ENCODE assay signal across 30 mouse cellular contexts in the genomic region with DNA sequence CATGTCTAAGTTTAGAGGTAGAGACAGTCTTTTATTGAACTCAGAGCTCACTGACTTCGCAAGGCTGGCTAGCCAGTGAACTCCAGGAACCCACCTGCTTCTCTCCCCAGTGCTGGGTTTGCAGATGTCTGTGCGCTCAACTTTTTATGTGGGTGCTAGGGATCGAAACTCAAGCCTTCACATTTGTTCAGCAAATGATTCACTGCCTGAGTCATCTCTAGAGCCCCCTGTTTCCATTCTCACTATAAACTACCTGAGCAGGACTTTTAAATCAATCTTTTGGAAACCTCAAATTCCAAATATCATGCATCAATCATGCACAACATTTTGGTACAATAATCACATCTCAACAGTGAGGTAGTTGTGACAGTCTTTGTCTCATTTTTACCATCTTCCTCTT. TPM values are rescaled to one million over a fixed set of nuclear protein-coding genes. Genes with fewer than 3 reads are reported as not detected.
DNase-seq lines count a peak whose midpoint lies in the region; ATAC-seq and TF ChIP-seq lines count a peak whose summit lies in the region.
"Had no signal": no experiment of that assay in that cellular context is flagged by ENCODE, and none has a peak within 500 bp of the region (broad histone marks: within the 10 kb centered on the region; RNA-seq: fewer than 3 reads in every experiment).

No protein-coding gene starts in this region.

- no peak overlapping the region for H3K4me3 ChIP-seq in heart, embryonic 12.5 days
- H3K4me3 ChIP-seq in heart, embryonic 15.5 days: no peak overlapping the region
- H3K4me3 ChIP-seq in CH12.LX (replicated peaks in 1 of 3; ENCODE audit: low read depth in 2 of 3, low read length in 2 of 3, poor library complexity in 1 of 3): no peak overlapping the region
- H3K4me3 ChIP-seq in hindbrain, embryonic 10.5 days: no peak overlapping the region
- H3K4me3 ChIP-seq: embryonic facial prominence, embryonic 10.5 days; embryonic facial prominence, embryonic 13.5 days; erythroblast, embryonic 14.5 days; forebrain, embryonic 10.5 days; forebrain, embryonic 13.5 days; hindbrain, embryonic 13.5 days had no signal

- TF ChIP-seq EP300 in CH12.LX (IDR thresholded peaks at IDR 0.05; ENCODE audit: low read length): peak; percentile 82

- no peak for TF ChIP-seq RAD21 in CH12.LX (IDR thresholded peaks at IDR 0.05; ENCODE audit: low read depth, low read length)

- in situ Hi-C loops in CH12.LX (cut with MboI; ENCODE audit: low pct_ligation_motif_present, low pct_unique_long_range_greater_than_20kb, low sequenced_read_pairs): loop anchor here (25.0 kb wide), 1 partner anchor 480 kb away; no protein-coding TSS in a partner anchor

- TF ChIP-seq POLR2A in CH12.LX (IDR thresholded peaks at IDR 0.05; ENCODE audit: low read depth, low read length): no peak

- dilution Hi-C loops in CH12.LX (cut with MboI; ENCODE audit: extremely low pct_ligation_motif_present, extremely low pct_unique_long_range_greater_than_20kb, low sequenced_read_pairs): no loop called here

- no peak for DNase-seq in heart, adult 18-20 months
- no peak for DNase-seq in heart, postnatal 10 days
- peak; percentile 10 for DNase-seq in CD4-positive helper T cell, adult 2 months (ENCODE audit: low read depth, low spot score)
- DNase-seq in CH12.LX (ENCODE audit: extremely low read depth): no peak
- no peak for DNase-seq in hindbrain, embryonic 10.5 days (ENCODE audit: low spot score)
- DNase-seq in neural tube, embryonic 10.5 days (ENCODE audit: extremely low spot score, low spot score): no peak
- DNase-seq: adrenal gland, postnatal 10 days; adrenal gland, postnatal 36 days; cerebellum, adult 11 months; cerebellum, adult 2 months; cerebellum, postnatal 10 days; cerebellum, postnatal 36 days; embryo, embryonic 11 days; gastrocnemius, postnatal 14 days; kidney, adult 18-20 months; kidney, adult 9 months had no signal

- intact Hi-C loops in heart, postnatal 10 days (cut with DNase I): no loop called here

- H3K27me3 ChIP-seq in heart, embryonic 12.5 days (replicated peaks): no peaks in the 10 kb centered on the region
- H3K27me3 ChIP-seq in heart, embryonic 15.5 days: no peaks in the 10 kb centered on the region
- no peaks in the 10 kb centered on the region for H3K27me3 ChIP-seq in CH12.LX (replicated peaks)
- peaks cover 18% of the 10 kb centered on the region for H3K27me3 ChIP-seq in hindbrain, embryonic 10.5 days (ENCODE audit: insufficient read depth, poor library complexity, severe bottlenecking)
- H3K27me3 ChIP-seq: hindbrain, embryonic 13.5 days; Patski had no signal

- 82% methylated on average over 3 of the region's 3 CpGs for WGBS in heart, embryonic 12.5 days
- WGBS in heart, embryonic 15.5 days: 73% methylated on average over 3 of the region's 3 CpGs
- 93% methylated on average over 3 of the region's 3 CpGs for WGBS in hindbrain, embryonic 10.5 days

- H3K4me2 ChIP-seq in heart, embryonic 12.5 days: 0 out of 2 replicates have a peak overlapping the region, but pooled peaks have one; percentile 2
- H3K4me2 ChIP-seq in heart, embryonic 15.5 days: no peak overlapping the region
- no peak overlapping the region for H3K4me2 ChIP-seq in CH12.LX (ENCODE audit: insufficient read depth, low read depth, poor library complexity, severe bottlenecking)
- H3K4me2 ChIP-seq: embryonic facial prominence, embryonic 13.5 days; forebrain, embryonic 13.5 days; hindbrain, embryonic 13.5 days had no signal

- H3K9me3 ChIP-seq in heart, embryonic 12.5 days (replicated peaks): no peaks in the 10 kb centered on the region
- no peaks in the 10 kb centered on the region for H3K9me3 ChIP-seq in heart, embryonic 15.5 days (replicated peaks)
- H3K9me3 ChIP-seq in CH12.LX (replicated peaks; ENCODE audit: low read length): no peaks in the 10 kb centered on the region
- no peaks in the 10 kb centered on the region for H3K9me3 ChIP-seq in hindbrain, embryonic 10.5 days
- H3K9me3 ChIP-seq: embryonic facial prominence, embryonic 10.5 days; embryonic facial prominence, embryonic 13.5 days; forebrain, embryonic 10.5 days; forebrain, embryonic 13.5 days; G1E; hindbrain, embryonic 13.5 days had no signal

- no peak for ATAC-seq in heart, embryonic 12.5 days (ENCODE audit: insufficient number of reproducible peaks, low FRiP score)
- ATAC-seq in heart, embryonic 15.5 days (replicated peaks; ENCODE audit: insufficient number of reproducible peaks, insufficient read depth, low FRiP score, low read depth): no peak
- ATAC-seq: forebrain, embryonic 13.5 days; forebrain, embryonic 16.5 days; hindbrain, embryonic 16.5 days; inflammation-experienced regulatory T-cells, adult 6 months; intestine, embryonic 16.5 days; Patski had no signal

- peaks cover 22% of the 10 kb centered on the region for H3K36me3 ChIP-seq in heart, embryonic 12.5 days
- peaks cover 16% of the 10 kb centered on the region; the same call in 1 of the 2 replicates for H3K36me3 ChIP-seq in heart, embryonic 15.5 days
- H3K36me3 ChIP-seq in CH12.LX (replicated peaks in 1 of 2; ENCODE audit: control insufficient read depth in 1 of 2, insufficient read depth in 1 of 2, low read length in 1 of 2): no peaks in the 10 kb centered on the region
- H3K36me3 ChIP-seq in hindbrain, embryonic 10.5 days: no peaks in the 10 kb centered on the region
- H3K36me3 ChIP-seq: embryonic facial prominence, embryonic 10.5 days; embryonic facial prominence, embryonic 13.5 days; forebrain, embryonic 10.5 days; G1E; hindbrain, embryonic 13.5 days had no signal

- TF ChIP-seq CTCF in CH12.LX (conservative IDR thresholded peaks at IDR 0.05 in 1 of 2, IDR thresholded peaks at IDR 0.05 in 1 of 2; ENCODE audit: low read depth in 2 of 2, low read length in 2 of 2): no peak

- H3K4me1 ChIP-seq in heart, embryonic 12.5 days (replicated peaks): peaks cover 39% of the 10 kb centered on the region
- peaks cover 34% of the 10 kb centered on the region for H3K4me1 ChIP-seq in heart, embryonic 15.5 days (replicated peaks)
- peaks cover 0 to 2% of the 10 kb centered on the region in 2 experiments; a peak in 1 of 4 replicates for H3K4me1 ChIP-seq in CH12.LX (ENCODE audit: control insufficient read depth in 1 of 2, insufficient read depth in 2 of 2)
- peaks cover 14% of the 10 kb centered on the region for H3K4me1 ChIP-seq in hindbrain, embryonic 10.5 days (replicated peaks)
- H3K4me1 ChIP-seq: forebrain, embryonic 13.5 days had no signal

- H3K79me2 ChIP-seq in CH12.LX (replicated peaks; ENCODE audit: control insufficient read depth, extremely low read depth, insufficient read depth, poor library complexity, severe bottlenecking): no peaks in the 10 kb centered on the region

- 0 out of 2 replicates have a peak overlapping the region, but pooled peaks have one; percentile 23 for H3K9ac ChIP-seq in heart, embryonic 12.5 days
- H3K9ac ChIP-seq in heart, embryonic 15.5 days: no peak overlapping the region
- no peak overlapping the region for H3K9ac ChIP-seq in CH12.LX (ENCODE audit: insufficient read depth, low read depth)
- H3K9ac ChIP-seq: embryonic facial prominence, embryonic 13.5 days; forebrain, embryonic 13.5 days; hindbrain, embryonic 13.5 days had no signal

- H3K27ac ChIP-seq in heart, embryonic 12.5 days (ENCODE audit: poor library complexity, severe bottlenecking): peak overlapping the region; percentile 34; the same call in 1 of the 2 replicates
- peak overlapping the region; percentile 30; the same call in 1 of the 2 replicates for H3K27ac ChIP-seq in heart, embryonic 15.5 days
- no peak overlapping the region for H3K27ac ChIP-seq in CH12.LX (ENCODE audit: insufficient read depth, low read depth)
- H3K27ac ChIP-seq in hindbrain, embryonic 10.5 days: no peak overlapping the region
- H3K27ac ChIP-seq: embryonic facial prominence, embryonic 10.5 days; embryonic facial prominence, embryonic 13.5 days; forebrain, embryonic 10.5 days; forebrain, embryonic 13.5 days; hindbrain, embryonic 13.5 days had no signal

TF ChIP-seq in CH12.LX, 34 proteins besides CTCF, POLR2A, EP300 and RAD21:
- TF ChIP-seq JUN (IDR thresholded peaks at IDR 0.05; ENCODE audit: insufficient read depth, low read depth, low read length): peak; percentile 62
- no peak for TF ChIP-seq BHLHE40 (IDR thresholded peaks at IDR 0.05; ENCODE audit: low read depth, low read length)
- TF ChIP-seq JUND (conservative IDR thresholded peaks at IDR 0.05; ENCODE audit: low read depth, low read length): peak; percentile 62; the same call in 1 of the 2 replicates
- peak; percentile 73; the same call in 1 of the 2 replicates for TF ChIP-seq IRF4 (IDR thresholded peaks at IDR 0.05; ENCODE audit: low read depth, low read length)

RNA-seq across cellular contexts. Expression of a gene that starts 8.6 kb away (rescaled TPM):
- polyA plus RNA-seq in heart, embryonic 12.5 days (2016; fragmentation: Nextera tagmentation; extraction: Ambion mirVana): 226 and 246 TPM in 2 replicates
- 100 to 1,000 TPM; 321 to 331 TPM for total RNA-seq in heart, adult 18-20 months (2021)
- 196 and 326 TPM in 2 replicates for polyA plus RNA-seq in heart, embryonic 15.5 days (2015; fragmentation: Nextera tagmentation; extraction: Ambion mirVana)
- total RNA-seq in heart, postnatal 10 days (2021): 100 to 1,000 TPM; 284 to 289 TPM
- total RNA-seq in CH12.LX (2012; rRNA removed): 0.08 TPM in 2 replicates
- not detected in 2 replicates for total RNA-seq in CH12.LX (2014; rRNA removed)
- 0.17 and 0.67 TPM in 2 replicates for polyA plus RNA-seq in CH12.LX (2012; ENCODE audit: insufficient read length, low read depth)
- polyA plus RNA-seq in hindbrain, embryonic 10.5 days (2016; fragmentation: Nextera tagmentation; extraction: Ambion mirVana): 2.8 and 5.2 TPM in 2 replicates
- polyA plus RNA-seq: erythroblast, embryonic 14.5 days; G1E had no signal

RNA-seq across cellular contexts. Expression of a gene that starts 47.3 kb away (rescaled TPM):
- polyA plus RNA-seq in heart, embryonic 12.5 days (2016; fragmentation: Nextera tagmentation; extraction: Ambion mirVana): 142 and 146 TPM in 2 replicates
- total RNA-seq in heart, adult 18-20 months (2021): 10 to 100 TPM; 51.2 to 52.5 TPM
- polyA plus RNA-seq in heart, embryonic 15.5 days (2015; fragmentation: Nextera tagmentation; extraction: Ambion mirVana): 106 and 115 TPM in 2 replicates
- 10 to 100 TPM; 82.2 to 90.6 TPM for total RNA-seq in heart, postnatal 10 days (2021)
- total RNA-seq in CH12.LX (2012; rRNA removed): 214 and 306 TPM in 2 replicates
- 333 and 398 TPM in 2 replicates for total RNA-seq in CH12.LX (2014; rRNA removed)
- 224 and 237 TPM in 2 replicates for polyA plus RNA-seq in CH12.LX (2012; ENCODE audit: insufficient read length, low read depth)
- polyA plus RNA-seq in hindbrain, embryonic 10.5 days (2016; fragmentation: Nextera tagmentation; extraction: Ambion mirVana): 321 and 408 TPM in 2 replicates

RNA-seq across cellular contexts. Expression of a gene that starts 47.4 kb away (rescaled TPM):
- 53.0 and 56.3 TPM in 2 replicates for polyA plus RNA-seq in heart, embryonic 12.5 days (2016; fragmentation: Nextera tagmentation; extraction: Ambion mirVana)
- 100 to 1,000 TPM; 118 to 137 TPM for total RNA-seq in heart, adult 18-20 months (2021)
- polyA plus RNA-seq in heart, embryonic 15.5 days (2015; fragmentation: Nextera tagmentation; extraction: Ambion mirVana): 44.4 and 50.3 TPM in 2 replicates
- total RNA-seq in heart, postnatal 10 days (2021): 10 to 100 TPM; 70.3 to 70.6 TPM
- total RNA-seq in CH12.LX (2012; rRNA removed) (11.7 and 14.9 TPM in 2 replicates), CH12.LX (2014; rRNA removed) (26.4 and 30.0 TPM in 2 replicates)
- 17.7 and 19.5 TPM in 2 replicates for polyA plus RNA-seq in CH12.LX (2012; ENCODE audit: insufficient read length, low read depth)
- polyA plus RNA-seq in hindbrain, embryonic 10.5 days (2016; fragmentation: Nextera tagmentation; extraction: Ambion mirVana): 19.9 and 21.2 TPM in 2 replicates

Comparison
In these comparisons a context has a peak if more than half of its experiments do, and no peak if none do; other contexts are left out.
1. H3K27ac ChIP-seq: peak in heart, embryonic 12.5 days (single experiment) and heart, embryonic 15.5 days (single experiment); none in CH12.LX (single experiment) and hindbrain, embryonic 10.5 days (single experiment).
2. RNA of a gene that starts 8.6 kb away (polyA plus RNA-seq): 196 to 326 TPM in heart, embryonic 15.5 days and 226 to 246 TPM in heart, embryonic 12.5 days; 2.8 to 5.2 TPM in hindbrain, embryonic 10.5 days and 0.17 to 0.67 TPM in CH12.LX; every median in the first group is over 10 times any median in the second.